Mouse (Mus musculus) neutrophil, adult 5-6 weeks (primary cell): ENCODE results near the gene Spon1. TPM values are rescaled to one million over a fixed set of nuclear protein-coding genes. Genes with fewer than 3 reads are reported as not detected.

ENCODE experiments used
- ATAC-seq: fragments of 151-379, 151-347 bp; 2 replicates; pipeline ENCODE4 v1.8.0; 2017; ENCODE audit warnings: mild to moderate bottlenecking, moderate TSS enrichment; ENCODE audit not compliant: insufficient number of reproducible peaks, poor library complexity, low FRiP score, severe bottlenecking; ENCODE audit errors: extremely low read depth
- total RNA-seq: library from RNA; stranded (forward); fragments of 200-1000 nt; gene quantifications from 2 replicates; pipeline ENCODE4 v1.2.3, GENCODE M21; 2017

Spon1 gene
- total RNA-seq, 1 experiment from 2014 or later = 0.35 TPM

- peak; percentile 47; the same call in 1 of the 2 replicates for ATAC-seq
These were observed 8.2 kb downstream of the Spon1 start for GRCm38 (mm10) chr7:113774039-113774438.

- no peak for ATAC-seq
These were observed 9.1 kb downstream of the Spon1 start for GRCm38 (mm10) chr7:113774906-113775305.

- no peak for ATAC-seq
These were observed 12.7 kb downstream of the Spon1 start for GRCm38 (mm10) chr7:113778546-113778945.

- ATAC-seq = no peak
These were observed 14.5 kb downstream of the Spon1 start for GRCm38 (mm10) chr7:113780286-113780685.

- no peak for ATAC-seq
These were observed 26.2 kb downstream of the Spon1 start for GRCm38 (mm10) chr7:113791991-113792390.

GRCm38 (mm10) chr7:113792871-113793270 lies 27.1 kb downstream of the Spon1 start:
- no peak for ATAC-seq

GRCm38 (mm10) chr7:113795209-113795608 lies 29.4 kb downstream of the Spon1 start:
- ATAC-seq = no peak

GRCm38 (mm10) chr7:113797134-113797533 lies 31.3 kb downstream of the Spon1 start:
- ATAC-seq = no peak

- ATAC-seq = no peak
These were observed 32.9 kb downstream of the Spon1 start for GRCm38 (mm10) chr7:113798605-113799255.

- no peak for ATAC-seq
These were observed 44.0 kb downstream of the Spon1 start for GRCm38 (mm10) chr7:113809781-113810180.

- no peak for ATAC-seq
These were observed 45.8 kb downstream of the Spon1 start for GRCm38 (mm10) chr7:113811376-113812158.

GRCm38 (mm10) chr7:113814101-113814779 lies 48.4 kb downstream of the Spon1 start:
- ATAC-seq = no peak

- no peak for ATAC-seq
These were observed 49.9 kb downstream of the Spon1 start for GRCm38 (mm10) chr7:113815726-113816125.

GRCm38 (mm10) chr7:113816827-113817334 lies 51.1 kb downstream of the Spon1 start:
- no peak for ATAC-seq

GRCm38 (mm10) chr7:113818116-113818515 lies 52.3 kb downstream of the Spon1 start:
- no peak for ATAC-seq

- no peak for ATAC-seq
These were observed 54.4 kb downstream of the Spon1 start for GRCm38 (mm10) chr7:113820213-113820612.

GRCm38 (mm10) chr7:113823026-113823425 lies 57.2 kb downstream of the Spon1 start:
- ATAC-seq = no peak

GRCm38 (mm10) chr7:113824651-113825050 lies 58.9 kb downstream of the Spon1 start:
- ATAC-seq = no peak

GRCm38 (mm10) chr7:113825498-113826205 lies 59.9 kb downstream of the Spon1 start:
- ATAC-seq = no peak
